Mouse (Mus musculus) neural tube, embryonic 13.5 days (tissue): ENCODE results near the gene Klhl33. TPM values are rescaled to one million over a fixed set of nuclear protein-coding genes. Genes with fewer than 3 reads are reported as not detected.
A peak's percentile ranks its signal among the peaks of the same experiment; 100 is the strongest.
"Not testable (repeated sequence)": the region's sequence is repeated elsewhere in the genome, so short reads cannot be mapped to it uniquely, and the experiment has no call there.

Source experiments
- ATAC-seq: fragments of 200-750 bp; cut with Nextera tagmentation; 2 replicates; pipeline ENCODE4 v1.8.0; 2017; ENCODE audit warnings: low read depth, mild to moderate bottlenecking, moderate TSS enrichment, moderate library complexity
- H3K27ac ChIP-seq: fragments of 300-500 bp; sonication (generic); replicated peaks from 2 replicates; pipeline ENCODE4 v1.5.1; 2015; ENCODE audit warnings: moderate library complexity, mild to moderate bottlenecking, inconsistent platforms
- H3K27me3 ChIP-seq: fragments of 300-500 bp; sonication (generic); 2 replicates; pipeline ENCODE4 v1.6.1; 2015; ENCODE audit warnings: mild to moderate bottlenecking, inconsistent platforms
- H3K36me3 ChIP-seq: fragments of 300-500 bp; sonication (generic); 2 replicates; pipeline ENCODE4 v1.6.1; 2015; ENCODE audit warnings: mild to moderate bottlenecking, inconsistent platforms
- H3K4me1 ChIP-seq: fragments of 300-500 bp; sonication (generic); replicated peaks from 2 replicates; pipeline ENCODE4 v1.6.1; 2015; ENCODE audit warnings: inconsistent platforms
- H3K4me2 ChIP-seq: fragments of 300-500 bp; sonication (generic); 2 replicates; pipeline ENCODE4 v1.6.1; 2015; ENCODE audit warnings: inconsistent platforms, mild to moderate bottlenecking, moderate library complexity
- H3K4me3 ChIP-seq: fragments of 300-500 bp; sonication (generic); 2 replicates; pipeline ENCODE4 v1.5.1; 2015; ENCODE audit warnings: mild to moderate bottlenecking, inconsistent platforms
- H3K9ac ChIP-seq: fragments of 300-500 bp; sonication (generic); 2 replicates; pipeline ENCODE4 v1.6.1; 2015; ENCODE audit warnings: moderate library complexity, mild to moderate bottlenecking, inconsistent platforms
- H3K9me3 ChIP-seq: fragments of 300-500 bp; sonication (generic); 2 replicates; pipeline ENCODE4 v1.6.1; 2016; ENCODE audit warnings: inconsistent platforms
- WGBS: fragments of 180-500 bp; shearing (Covaris S2); methylation state at CpG from one replicate; pipeline ENCODE4 v1.1.7; 2015; 5-methylcytosine and 5-hydroxymethylcytosine counted together
- polyA plus RNA-seq: library from polyadenylated mRNA; unstranded; fragments of >200 nt; fragmentation: Nextera tagmentation; extraction: Ambion mirVana; gene quantifications from 2 replicates; pipeline ENCODE4 v1.2.1, GENCODE M21; 2015

Gene Klhl33
- polyA plus RNA-seq, 1 experiment from 2014 or later: 0.88 TPM

- peak overlapping the region; percentile 99 for H3K9ac ChIP-seq
- peaks cover 38% of the 10 kb centered on the region for H3K36me3 ChIP-seq
- H3K4me1 ChIP-seq: peaks cover 55% of the 10 kb centered on the region
- ATAC-seq: no peak
- WGBS: 18% methylated on average over 10 of the region's 10 CpGs
- no peaks in the 10 kb centered on the region for H3K9me3 ChIP-seq
- no peaks in the 10 kb centered on the region for H3K27me3 ChIP-seq
- H3K27ac ChIP-seq: peak overlapping the region; percentile 86
- peak overlapping the region; percentile 99 for H3K4me3 ChIP-seq
- H3K4me2 ChIP-seq: peak overlapping the region; percentile 90
These were observed 32.6 kb upstream of the Klhl33 start for GRCm38 (mm10) chr14:50929951-50930350.

GRCm38 (mm10) chr14:50927366-50927765, 30.1 kb upstream of the Klhl33 start:
- 64% methylated on average over 3 of the region's 3 CpGs for WGBS
- Histone ChIP-seq H3K4me2 (no peak overlapping the region), H3K36me3 (peaks cover 38% of the 10 kb centered on the region), H3K9me3 (no peaks in the 10 kb centered on the region), H3K27ac (no peak overlapping the region), H3K9ac (no peak overlapping the region), H3K27me3 (no peaks in the 10 kb centered on the region), H3K4me3 (no peak overlapping the region), H3K4me1 (peaks cover 64% of the 10 kb centered on the region)
- no peak for ATAC-seq

GRCm38 (mm10) chr14:50925111-50925920, 28.0 kb upstream of the Klhl33 start:
- Histone ChIP-seq H3K27ac (peak overlapping the region; percentile 93), H3K4me1 (peaks cover 55% of the 10 kb centered on the region), H3K9me3 (no peaks in the 10 kb centered on the region), H3K9ac (peak overlapping the region; percentile 84), H3K4me2 (peak overlapping the region; percentile 87), H3K36me3 (peaks cover 38% of the 10 kb centered on the region), H3K4me3 (peak overlapping the region; percentile 78), H3K27me3 (no peaks in the 10 kb centered on the region)
- WGBS: under 1% methylated on average over 38 of the region's 38 CpGs
- peak; percentile 48 for ATAC-seq

- H3K36me3 ChIP-seq: peaks cover 41% of the 10 kb centered on the region
- peaks cover 46% of the 10 kb centered on the region for H3K4me1 ChIP-seq
- H3K27ac ChIP-seq: peak within 1 kb of the TSS; percentile 93
- no peaks in the 10 kb centered on the region for H3K27me3 ChIP-seq
- peak within 1 kb of the TSS; percentile 78 for H3K4me3 ChIP-seq
- H3K4me2 ChIP-seq: peak within 1 kb of the TSS; percentile 87
- peak; percentile 96 for ATAC-seq
- no peaks in the 10 kb centered on the region for H3K9me3 ChIP-seq
- H3K9ac ChIP-seq: peak within 1 kb of the TSS; percentile 84
- WGBS: under 1% methylated on average over 57 of the region's 57 CpGs
These were observed 27.2 kb upstream of the Klhl33 start, which contains the start of the genes Osgep and Apex1 for GRCm38 (mm10) chr14:50924281-50925064. Osgep (minus strand) TSS chr14:50924893. Apex1 (plus strand) TSS chr14:50924968.

DNA sequence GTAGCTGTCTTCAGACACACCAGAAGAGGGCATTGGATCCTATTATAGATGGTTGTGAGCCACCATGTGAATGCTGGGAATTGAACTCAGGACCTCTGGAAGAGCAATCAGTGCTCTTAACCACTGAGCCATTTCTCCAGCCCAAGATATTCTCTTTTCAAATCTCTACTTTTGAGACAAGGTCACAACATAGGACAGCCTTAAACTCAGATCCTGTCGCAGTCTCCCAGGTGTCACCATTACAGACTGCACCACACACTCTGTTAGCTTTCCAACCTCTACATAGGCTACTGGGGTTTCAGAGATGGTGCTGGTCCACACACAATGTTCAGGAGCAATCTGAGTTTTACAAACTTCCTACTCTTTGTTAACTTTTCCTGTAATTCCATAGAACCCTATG, 26.1 kb upstream of the Klhl33 start:
- peak overlapping the region; percentile 87 for H3K4me2 ChIP-seq
- peaks cover 36% of the 10 kb centered on the region for H3K4me1 ChIP-seq
- H3K36me3 ChIP-seq: peaks cover 31% of the 10 kb centered on the region
- H3K4me3 ChIP-seq: peak overlapping the region; percentile 78
- not testable (repeated sequence) for H3K27ac ChIP-seq, ATAC-seq, H3K9ac ChIP-seq, H3K27me3 ChIP-seq, H3K9me3 ChIP-seq
- 85% methylated on average over 1 of the region's 1 CpGs for WGBS

DNA sequence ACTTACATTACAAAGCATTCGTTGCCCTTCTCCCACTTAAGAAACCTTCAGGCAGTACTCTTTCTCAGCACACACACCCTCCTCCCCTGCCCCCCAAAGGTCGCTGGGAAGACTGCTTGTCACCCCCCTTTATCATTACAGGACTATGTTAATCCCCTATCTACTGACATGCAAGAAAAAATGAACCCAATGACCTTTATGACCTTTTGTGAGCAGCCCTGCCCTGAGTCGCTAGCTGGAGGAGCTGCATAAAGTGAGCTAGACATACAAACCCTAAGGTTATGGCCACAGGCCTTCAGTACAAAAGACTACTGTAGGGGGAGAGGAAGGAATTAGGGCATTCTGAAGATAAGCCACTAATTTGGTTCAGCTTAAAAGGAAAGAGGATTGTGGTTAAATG, 14.0 kb upstream of the Klhl33 start:
- Histone ChIP-seq H3K27ac (no peak overlapping the region), H3K4me3 (no peak overlapping the region), H3K4me2 (no peak overlapping the region), H3K36me3 (peaks cover 51% of the 10 kb centered on the region), H3K27me3 (no peaks in the 10 kb centered on the region), H3K9me3 (no peaks in the 10 kb centered on the region), H3K9ac (no peak overlapping the region), H3K4me1 (no peaks in the 10 kb centered on the region)
- no peak for ATAC-seq
- WGBS: 63% methylated on average over 3 of the region's 3 CpGs

DNA sequence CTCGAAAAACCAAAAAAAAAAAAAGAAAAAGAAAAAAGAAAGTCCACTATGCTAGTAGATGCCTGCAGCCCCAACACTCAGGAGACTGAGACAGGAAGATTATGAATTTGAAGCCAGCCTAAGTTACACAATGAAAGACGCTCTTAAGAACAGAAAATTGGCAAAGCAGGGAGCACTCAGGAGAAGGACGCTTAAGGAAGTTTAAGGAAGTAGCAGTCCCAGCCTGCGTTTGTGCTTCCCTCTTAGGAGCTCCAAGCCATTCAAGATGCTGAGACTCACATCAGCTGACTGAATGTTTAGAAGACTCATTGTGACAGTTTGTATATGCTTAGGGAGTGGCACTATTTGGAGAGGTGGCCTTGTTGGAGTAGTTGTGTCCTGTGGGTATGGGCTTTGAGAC, 10.8 kb upstream of the Klhl33 start:
- Histone ChIP-seq H3K27me3 (no peaks in the 10 kb centered on the region), H3K9ac (no peak overlapping the region), H3K4me2 (no peak overlapping the region), H3K27ac (no peak overlapping the region), H3K36me3 (peaks cover 21% of the 10 kb centered on the region), H3K4me3 (no peak overlapping the region), H3K9me3 (no peaks in the 10 kb centered on the region), H3K4me1 (peaks cover 8% of the 10 kb centered on the region)
- ATAC-seq: no peak
- WGBS: 82% methylated on average over 4 of the region's 4 CpGs

DNA sequence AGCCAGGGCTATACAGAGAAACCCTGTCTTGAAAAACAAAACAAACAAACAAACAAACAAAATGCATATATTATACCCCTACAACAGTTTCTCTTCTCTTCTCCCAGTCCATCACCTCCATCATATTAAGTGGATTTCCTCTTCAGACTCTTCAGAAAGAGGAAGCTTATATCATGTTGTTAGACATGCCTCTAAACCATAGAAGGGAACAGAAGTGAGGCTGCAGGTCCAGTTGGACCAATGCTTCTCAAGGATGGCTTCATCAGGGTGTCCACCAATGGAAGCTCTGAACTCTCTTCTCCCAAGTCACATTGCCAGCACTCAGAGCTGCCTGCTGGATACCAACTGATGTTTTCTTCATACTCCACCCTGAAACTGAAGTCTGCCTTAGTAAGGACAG, 8.0 kb upstream of the Klhl33 start:
- H3K27ac ChIP-seq, H3K27me3 ChIP-seq, H3K4me3 ChIP-seq, H3K36me3 ChIP-seq, ATAC-seq, H3K4me1 ChIP-seq, H3K4me2 ChIP-seq, H3K9me3 ChIP-seq, H3K9ac ChIP-seq: not testable (repeated sequence)

- Histone ChIP-seq H3K27me3 (no peaks in the 10 kb centered on the region), H3K27ac (no peak overlapping the region), H3K4me1 (peaks cover 8% of the 10 kb centered on the region), H3K9me3 (no peaks in the 10 kb centered on the region), H3K4me3 (no peak overlapping the region), H3K9ac (no peak overlapping the region), H3K36me3 (no peaks in the 10 kb centered on the region), H3K4me2 (no peak overlapping the region)
- no peak for ATAC-seq
- 84% methylated on average over 4 of the region's 4 CpGs for WGBS
These were observed 7.5 kb upstream of the Klhl33 start for GRCm38 (mm10) chr14:50904828-50905129.

DNA sequence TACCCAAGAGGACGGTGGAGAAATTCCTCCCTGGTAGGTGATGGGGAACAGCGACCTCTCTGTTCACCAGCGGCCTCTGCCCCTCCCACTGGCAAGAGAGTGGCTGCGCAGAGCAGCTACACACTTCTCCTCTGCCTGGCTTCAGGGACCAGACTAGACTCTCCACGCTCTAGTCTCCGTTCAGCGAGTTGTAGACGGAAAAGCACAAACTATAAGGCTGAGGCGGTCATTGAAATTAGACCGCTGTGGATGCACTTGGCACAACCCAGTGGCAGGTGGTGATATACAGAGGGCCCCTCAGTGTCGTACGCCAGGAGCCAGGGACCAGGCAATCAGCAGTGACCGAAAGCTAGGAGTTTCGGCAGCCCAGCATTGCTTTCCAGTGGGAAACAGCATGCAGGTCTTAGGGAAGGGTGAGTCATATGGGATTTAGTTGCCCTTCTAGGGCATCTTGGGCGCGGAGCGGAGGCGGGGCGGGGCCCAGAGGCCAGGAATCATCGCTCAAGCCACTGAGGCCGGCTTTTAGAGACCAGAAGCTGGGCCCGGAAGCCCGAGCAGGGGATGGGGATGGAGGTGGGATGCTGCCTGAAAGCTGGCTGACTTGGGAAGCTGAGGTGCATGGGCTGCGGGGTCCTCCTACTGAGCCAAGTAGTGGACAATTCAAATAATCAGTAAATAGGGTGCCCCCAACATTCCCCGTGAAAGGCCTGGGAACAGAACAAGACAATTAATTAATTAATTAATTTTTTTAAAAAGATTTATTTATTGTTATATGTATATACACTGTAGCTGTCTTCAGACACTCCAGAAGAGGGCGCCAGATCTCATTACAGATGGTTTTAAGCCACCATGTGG, 6.9 kb upstream of the Klhl33 start:
- H3K9ac ChIP-seq: peak overlapping the region; percentile 61
- ATAC-seq: peak; percentile 89
- peaks cover 8% of the 10 kb centered on the region for H3K4me1 ChIP-seq
- no peaks in the 10 kb centered on the region for H3K27me3 ChIP-seq
- peak overlapping the region; percentile 64 for H3K4me2 ChIP-seq
- peak overlapping the region; percentile 41 for H3K4me3 ChIP-seq
- H3K27ac ChIP-seq: no peak overlapping the region; the same call in 1 of the 2 replicates
- no peaks in the 10 kb centered on the region for H3K9me3 ChIP-seq
- 4% methylated on average over 26 of the region's 26 CpGs for WGBS
- H3K36me3 ChIP-seq: no peaks in the 10 kb centered on the region

GRCm38 (mm10) chr14:50897992-50898391, 685 bp upstream of the Klhl33 start:
- not testable (repeated sequence) for H3K27ac ChIP-seq, H3K4me3 ChIP-seq, H3K9me3 ChIP-seq, H3K36me3 ChIP-seq, ATAC-seq, H3K9ac ChIP-seq, H3K4me2 ChIP-seq
- Histone ChIP-seq H3K27me3 (peaks cover 10% of the 10 kb centered on the region; the same call in 1 of the 2 replicates), H3K4me1 (peaks cover 16% of the 10 kb centered on the region)
- WGBS: 93% methylated on average over 2 of the region's 2 CpGs
